Mouse (Mus musculus) forebrain, embryonic 15.5 days (tissue): Measurements from ENCODE around the gene Akr1b8. TPM values are rescaled to one million over a fixed set of nuclear protein-coding genes. Genes with fewer than 3 reads are reported as not detected.
"Not testable (repeated sequence)": the region's sequence is repeated elsewhere in the genome, so short reads cannot be mapped to it uniquely, and the experiment has no call there.

Source experiments
- ATAC-seq: fragments of 200-750 bp; cut with Nextera tagmentation; replicated peaks from 2 replicates; pipeline ENCODE4 v1.8.0; 2017; ENCODE audit warnings: mild to moderate bottlenecking, moderate TSS enrichment, moderate library complexity
- H3K27ac ChIP-seq: fragments of 300-500 bp; sonication (generic); replicated peaks from 2 replicates; pipeline ENCODE4 v1.5.1; 2015; ENCODE audit warnings: mild to moderate bottlenecking, inconsistent platforms
- H3K27me3 ChIP-seq: fragments of 300-500 bp; sonication (generic); 2 replicates; pipeline ENCODE4 v1.6.1; 2015; ENCODE audit warnings: inconsistent platforms
- H3K36me3 ChIP-seq: fragments of 300-500 bp; sonication (generic); 2 replicates; pipeline ENCODE4 v1.6.1; 2015; ENCODE audit warnings: mild to moderate bottlenecking, inconsistent platforms
- H3K4me1 ChIP-seq: fragments of 300-500 bp; sonication (generic); 2 replicates; pipeline ENCODE4 v1.6.1; 2015; ENCODE audit warnings: inconsistent platforms
- H3K4me2 ChIP-seq: fragments of 300-500 bp; sonication (generic); replicated peaks from 2 replicates; pipeline ENCODE4 v1.6.1; 2015; ENCODE audit warnings: mild to moderate bottlenecking, inconsistent platforms
- H3K4me3 ChIP-seq: fragments of 300-500 bp; sonication (generic); 2 replicates; pipeline ENCODE4 v1.5.1; 2015; ENCODE audit warnings: mild to moderate bottlenecking, inconsistent platforms
- H3K9ac ChIP-seq: fragments of 300-500 bp; sonication (generic); replicated peaks from 2 replicates; pipeline ENCODE4 v1.6.1; 2015; ENCODE audit warnings: mild to moderate bottlenecking, inconsistent platforms
- H3K9me3 ChIP-seq: fragments of 300-500 bp; sonication (generic); 2 replicates; pipeline ENCODE4 v1.6.1; 2016; ENCODE audit warnings: inconsistent platforms
- WGBS: fragments of 180-500 bp; shearing (Covaris S2); methylation state at CpG from one replicate; pipeline ENCODE4 v1.1.7; 2015; ENCODE audit warnings: mixed read lengths; 5-methylcytosine and 5-hydroxymethylcytosine counted together
- polyA plus RNA-seq: library from polyadenylated mRNA; unstranded; fragments of >200 nt; fragmentation: Nextera tagmentation; extraction: Ambion mirVana; gene quantifications from 2 replicates; pipeline ENCODE4 v1.2.1, GENCODE M21; 2015

The Akr1b8 gene
- polyA plus RNA-seq, 1 experiment from 2014 or later, result 2.2 TPM

- Histone ChIP-seq H3K4me3 (peak within 1 kb of the TSS; percentile 40), H3K9ac (peak within 1 kb of the TSS; percentile 39), H3K4me1 (peaks cover 11% of the 10 kb centered on the region), H3K27ac (peak within 1 kb of the TSS; percentile 39; the same call in 1 of the 2 replicates), H3K36me3 (no peaks in the 10 kb centered on the region), H3K27me3 (no peaks in the 10 kb centered on the region), H3K9me3 (no peaks in the 10 kb centered on the region), H3K4me2 (peak within 1 kb of the TSS; percentile 64)
- WGBS, result 1% methylated on average over 17 of the region's 17 CpGs
- peak; percentile 78 for ATAC-seq
Measured at GRCm38 (mm10) chr6:34384110-34384661, 30.3 kb downstream of the Akr1b8 start, which contains the start of gene Akr1b10. Gene Akr1b10, plus strand, starts transcription at chr6:34384218.

GRCm38 (mm10) chr6:34384701-34385370 lies 30.9 kb downstream of the Akr1b8 start:
- Histone ChIP-seq H3K27me3 (no peaks in the 10 kb centered on the region), H3K36me3 (no peaks in the 10 kb centered on the region), H3K4me1 (peaks cover 11% of the 10 kb centered on the region), H3K27ac (no peak overlapping the region), H3K4me2 (peak overlapping the region; percentile 64), H3K9me3 (no peaks in the 10 kb centered on the region), H3K9ac (no peak overlapping the region; the same call in 1 of the 2 replicates), H3K4me3 (peak overlapping the region; percentile 40)
- 5% methylated on average over 13 of the region's 13 CpGs for WGBS
- peak; percentile 43; the same call in 1 of the 2 replicates for ATAC-seq

- no peak for ATAC-seq
- Histone ChIP-seq H3K4me1 (peaks cover 11% of the 10 kb centered on the region), H3K4me3 (no peak overlapping the region), H3K9me3 (no peaks in the 10 kb centered on the region), H3K9ac (no peak overlapping the region), H3K36me3 (no peaks in the 10 kb centered on the region), H3K27me3 (no peaks in the 10 kb centered on the region), H3K4me2 (no peak overlapping the region), H3K27ac (no peak overlapping the region)
- WGBS, result 91% methylated on average over 4 of the region's 4 CpGs
Measured at GRCm38 (mm10) chr6:34388420-34389156, 34.7 kb downstream of the Akr1b8 start.

GRCm38 (mm10) chr6:34395897-34396296 lies 42.0 kb downstream of the Akr1b8 start:
- WGBS, result 62% methylated on average over 5 of the region's 5 CpGs
- Histone ChIP-seq H3K9ac (no peak overlapping the region), H3K27me3 (no peaks in the 10 kb centered on the region), H3K4me3 (no peak overlapping the region), H3K36me3 (no peaks in the 10 kb centered on the region), H3K27ac (no peak overlapping the region), H3K9me3 (no peaks in the 10 kb centered on the region), H3K4me2 (no peak overlapping the region), H3K4me1 (no peaks in the 10 kb centered on the region)
- ATAC-seq, result no peak

GRCm38 (mm10) chr6:34398431-34398830 lies 44.5 kb downstream of the Akr1b8 start:
- Histone ChIP-seq H3K4me1 (no peaks in the 10 kb centered on the region), H3K4me2 (no peak overlapping the region), H3K27ac (no peak overlapping the region), H3K9ac (no peak overlapping the region), H3K4me3 (no peak overlapping the region), H3K27me3 (no peaks in the 10 kb centered on the region), H3K36me3 (no peaks in the 10 kb centered on the region), H3K9me3 (no peaks in the 10 kb centered on the region)
- 89% methylated on average over 6 of the region's 6 CpGs for WGBS
- ATAC-seq, result no peak

- WGBS, result 85% methylated on average over 13 of the region's 13 CpGs
- no peaks in the 10 kb centered on the region for H3K4me1 ChIP-seq
- no peak overlapping the region for H3K4me3 ChIP-seq
- no peak overlapping the region for H3K4me2 ChIP-seq
- H3K9me3 ChIP-seq, result no peaks in the 10 kb centered on the region
- ATAC-seq, result no peak
- H3K36me3 ChIP-seq, result no peaks in the 10 kb centered on the region
- H3K27ac ChIP-seq, result no peak overlapping the region
- H3K9ac ChIP-seq, result no peak overlapping the region
- H3K27me3 ChIP-seq, result no peaks in the 10 kb centered on the region
Measured at GRCm38 (mm10) chr6:34399606-34400220, 45.8 kb downstream of the Akr1b8 start.

- Histone ChIP-seq H3K9me3 (no peaks in the 10 kb centered on the region), H3K27me3 (no peaks in the 10 kb centered on the region), H3K4me1 (no peaks in the 10 kb centered on the region), H3K4me2 (no peak overlapping the region), H3K27ac (no peak overlapping the region), H3K4me3 (no peak overlapping the region), H3K36me3 (no peaks in the 10 kb centered on the region), H3K9ac (no peak overlapping the region)
- no peak for ATAC-seq
- WGBS, result 83% methylated on average over 2 of the region's 2 CpGs
Measured at GRCm38 (mm10) chr6:34400696-34401095, 46.8 kb downstream of the Akr1b8 start.

GRCm38 (mm10) chr6:34406746-34407145 lies 52.8 kb downstream of the Akr1b8 start:
- Histone ChIP-seq H3K9me3 (0 out of 2 replicates have a peak, but pooled peaks cover 3% of the 10 kb centered on the region), H3K27ac (no peak overlapping the region), H3K4me1 (no peaks in the 10 kb centered on the region), H3K4me2 (no peak overlapping the region), H3K36me3 (no peaks in the 10 kb centered on the region), H3K27me3 (no peaks in the 10 kb centered on the region), H3K4me3 (no peak overlapping the region), H3K9ac (no peak overlapping the region)
- 94% methylated on average over 4 of the region's 4 CpGs for WGBS
- ATAC-seq, result no peak

GRCm38 (mm10) chr6:34407403-34407802 lies 53.5 kb downstream of the Akr1b8 start:
- Histone ChIP-seq H3K9me3 (0 out of 2 replicates have a peak, but pooled peaks cover 3% of the 10 kb centered on the region), H3K4me2 (no peak overlapping the region), H3K36me3 (no peaks in the 10 kb centered on the region), H3K4me1 (no peaks in the 10 kb centered on the region), H3K27ac (0 out of 2 replicates have a peak overlapping the region, but pooled peaks have one; percentile 42), H3K27me3 (no peaks in the 10 kb centered on the region), H3K9ac (no peak overlapping the region), H3K4me3 (no peak overlapping the region)
- no peak for ATAC-seq
- WGBS, result 52% methylated on average over 10 of the region's 10 CpGs

- WGBS, result 88% methylated on average over 6 of the region's 6 CpGs
- Histone ChIP-seq H3K9ac (no peak within 1 kb of the TSS), H3K36me3 (no peaks in the 10 kb centered on the region), H3K4me3 (no peak within 1 kb of the TSS), H3K27ac (no peak within 1 kb of the TSS), H3K4me1 (no peaks in the 10 kb centered on the region), H3K27me3 (no peaks in the 10 kb centered on the region), H3K4me2 (no peak within 1 kb of the TSS), H3K9me3 (no peaks in the 10 kb centered on the region)
- no peak for ATAC-seq
Measured at GRCm38 (mm10) chr6:34412023-34412422, 58.1 kb downstream of the Akr1b8 start, which contains the start of gene Akr1b7. Gene Akr1b7, plus strand, starts transcription at chr6:34412334.

GRCm38 (mm10) chr6:34412688-34413087 lies 58.8 kb downstream of the Akr1b8 start:
- H3K4me2 ChIP-seq, result no peak overlapping the region
- no peaks in the 10 kb centered on the region for H3K36me3 ChIP-seq
- 71% methylated on average over 1 of the region's 1 CpGs for whole genome bisulfite sequencing
- H3K9me3 ChIP-seq, result no peaks in the 10 kb centered on the region
- H3K9ac ChIP-seq, result no peak overlapping the region
- H3K27ac ChIP-seq, result no peak overlapping the region
- ATAC-seq, result no peak
- no peaks in the 10 kb centered on the region for H3K27me3 ChIP-seq
- H3K4me3 ChIP-seq, result no peak overlapping the region
- no peaks in the 10 kb centered on the region for H3K4me1 ChIP-seq

GRCm38 (mm10) chr6:34413386-34413785 lies 59.5 kb downstream of the Akr1b8 start:
- H3K9ac ChIP-seq, H3K27me3 ChIP-seq, H3K4me3 ChIP-seq, H3K4me2 ChIP-seq, H3K27ac ChIP-seq, H3K36me3 ChIP-seq, H3K4me1 ChIP-seq, H3K9me3 ChIP-seq, ATAC-seq: not testable (repeated sequence)
- WGBS, result 68% methylated on average over 1 of the region's 1 CpGs
